Mouse (Mus musculus) cerebellum, adult (tissue): ENCODE measurements around the gene Pdcd1.
"Not testable (repeated sequence)": the region's sequence is repeated elsewhere in the genome, so short reads cannot be mapped to it uniquely, and the experiment has no call there.

Experiments used
- ATAC-seq: cut with Nextera tagmentation; 2 replicates; pipeline ENCODE4 v1.9.2; 2017; ENCODE audit warnings: mild to moderate bottlenecking, moderate library complexity, mixed read lengths; ENCODE audit not compliant: insufficient number of reproducible peaks, low FRiP score, low TSS enrichment

The Pdcd1 gene

GRCm38 (mm10) chr1:94034984-94035743 is 17.2 kb downstream of the Pdcd1 start:
- peak; percentile 96 for ATAC-seq

- ATAC-seq: no peak
Measured at GRCm38 (mm10) chr1:94033075-94033602, 19.2 kb downstream of the Pdcd1 start.

- no peak for ATAC-seq
Measured at GRCm38 (mm10) chr1:94028741-94029140, 23.6 kb downstream of the Pdcd1 start.

GRCm38 (mm10) chr1:94027506-94028108 is 24.7 kb downstream of the Pdcd1 start:
- 0 out of 2 replicates have a peak, but pooled peaks have one; percentile 45 for ATAC-seq

- no peak for ATAC-seq
Measured at GRCm38 (mm10) chr1:94020151-94020550, 32.2 kb downstream of the Pdcd1 start, which contains the start of gene Neu4. Gene Neu4 (plus strand): TSS chr1:94020451.

GRCm38 (mm10) chr1:94011643-94012042 is 40.7 kb downstream of the Pdcd1 start:
- ATAC-seq: no peak

GRCm38 (mm10) chr1:94008826-94009225 is 43.5 kb downstream of the Pdcd1 start:
- ATAC-seq: not testable (repeated sequence)

- ATAC-seq: not testable (repeated sequence)
Measured at GRCm38 (mm10) chr1:94005954-94006506, 46.3 kb downstream of the Pdcd1 start.

- ATAC-seq: no peak
Measured at GRCm38 (mm10) chr1:94001023-94001422, 51.3 kb downstream of the Pdcd1 start.

GRCm38 (mm10) chr1:93991491-93991890 is 60.9 kb downstream of the Pdcd1 start:
- ATAC-seq: not testable (repeated sequence)

- ATAC-seq: not testable (repeated sequence)
Measured at GRCm38 (mm10) chr1:93991068-93991467, 61.3 kb downstream of the Pdcd1 start.

GRCm38 (mm10) chr1:93990209-93990608 is 62.1 kb downstream of the Pdcd1 start, which contains the start of gene Gal3st2c:
Gene Gal3st2c (plus strand): TSS chr1:93990509.
- not testable (repeated sequence) for ATAC-seq

- no peak for ATAC-seq
Measured at GRCm38 (mm10) chr1:93988786-93989185, 63.6 kb downstream of the Pdcd1 start.
